Mouse (Mus musculus) neural tube, embryonic 13.5 days (tissue): ENCODE data around the gene Capn7. TPM values are rescaled to one million over a fixed set of nuclear protein-coding genes. Genes with fewer than 3 reads are reported as not detected.

Experiments used
- ATAC-seq: fragments of 200-750 bp; cut with Nextera tagmentation; 2 replicates; pipeline ENCODE4 v1.8.0; 2017; ENCODE audit warnings: low read depth, mild to moderate bottlenecking, moderate TSS enrichment, moderate library complexity
- H3K27ac ChIP-seq: fragments of 300-500 bp; sonication (generic); replicated peaks from 2 replicates; pipeline ENCODE4 v1.5.1; 2015; ENCODE audit warnings: moderate library complexity, mild to moderate bottlenecking, inconsistent platforms
- H3K27me3 ChIP-seq: fragments of 300-500 bp; sonication (generic); 2 replicates; pipeline ENCODE4 v1.6.1; 2015; ENCODE audit warnings: mild to moderate bottlenecking, inconsistent platforms
- H3K36me3 ChIP-seq: fragments of 300-500 bp; sonication (generic); 2 replicates; pipeline ENCODE4 v1.6.1; 2015; ENCODE audit warnings: mild to moderate bottlenecking, inconsistent platforms
- H3K4me1 ChIP-seq: fragments of 300-500 bp; sonication (generic); replicated peaks from 2 replicates; pipeline ENCODE4 v1.6.1; 2015; ENCODE audit warnings: inconsistent platforms
- H3K4me2 ChIP-seq: fragments of 300-500 bp; sonication (generic); 2 replicates; pipeline ENCODE4 v1.6.1; 2015; ENCODE audit warnings: inconsistent platforms, mild to moderate bottlenecking, moderate library complexity
- H3K4me3 ChIP-seq: fragments of 300-500 bp; sonication (generic); 2 replicates; pipeline ENCODE4 v1.5.1; 2015; ENCODE audit warnings: mild to moderate bottlenecking, inconsistent platforms
- H3K9ac ChIP-seq: fragments of 300-500 bp; sonication (generic); 2 replicates; pipeline ENCODE4 v1.6.1; 2015; ENCODE audit warnings: moderate library complexity, mild to moderate bottlenecking, inconsistent platforms
- H3K9me3 ChIP-seq: fragments of 300-500 bp; sonication (generic); 2 replicates; pipeline ENCODE4 v1.6.1; 2016; ENCODE audit warnings: inconsistent platforms
- WGBS: fragments of 180-500 bp; shearing (Covaris S2); methylation state at CpG from one replicate; pipeline ENCODE4 v1.1.7; 2015; 5-methylcytosine and 5-hydroxymethylcytosine counted together
- polyA plus RNA-seq: library from polyadenylated mRNA; unstranded; fragments of >200 nt; fragmentation: Nextera tagmentation; extraction: Ambion mirVana; gene quantifications from 2 replicates; pipeline ENCODE4 v1.2.1, GENCODE M21; 2015

The Capn7 gene
- polyA plus RNA-seq, 1 experiment from 2014 or later: 74.1 TPM

DNA sequence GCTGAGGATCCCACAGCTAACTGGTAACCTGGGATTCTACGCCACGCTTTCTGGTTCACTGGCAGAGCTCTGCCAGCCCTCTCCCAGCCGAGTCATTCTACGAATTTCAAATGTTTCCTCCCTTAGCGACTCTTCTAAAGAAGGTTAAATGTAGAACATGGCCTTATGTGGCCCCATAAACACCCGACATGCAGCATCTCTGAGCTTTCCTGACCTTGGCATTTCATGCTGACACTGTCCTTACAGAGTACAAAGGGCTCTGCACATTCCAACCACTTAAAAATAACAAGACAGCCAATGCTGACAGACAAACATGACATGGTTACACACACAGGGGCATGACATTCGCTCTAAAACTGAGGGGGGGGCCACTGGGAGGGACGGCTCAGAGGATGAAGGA is 72.2 kb downstream of the Capn7 start:
- H3K27me3 ChIP-seq: no peaks in the 10 kb centered on the region
- peaks cover 51% of the 10 kb centered on the region for H3K36me3 ChIP-seq
- 0 out of 2 replicates have a peak overlapping the region, but pooled peaks have one; percentile 18 for H3K27ac ChIP-seq
- H3K4me2 ChIP-seq: no peak overlapping the region
- WGBS: 66% methylated on average over 8 of the region's 8 CpGs
- H3K9ac ChIP-seq: no peak overlapping the region; the same call in 1 of the 2 replicates
- H3K4me3 ChIP-seq: no peak overlapping the region
- no peaks in the 10 kb centered on the region for H3K9me3 ChIP-seq
- peaks cover 46% of the 10 kb centered on the region for H3K4me1 ChIP-seq
- ATAC-seq: no peak

DNA sequence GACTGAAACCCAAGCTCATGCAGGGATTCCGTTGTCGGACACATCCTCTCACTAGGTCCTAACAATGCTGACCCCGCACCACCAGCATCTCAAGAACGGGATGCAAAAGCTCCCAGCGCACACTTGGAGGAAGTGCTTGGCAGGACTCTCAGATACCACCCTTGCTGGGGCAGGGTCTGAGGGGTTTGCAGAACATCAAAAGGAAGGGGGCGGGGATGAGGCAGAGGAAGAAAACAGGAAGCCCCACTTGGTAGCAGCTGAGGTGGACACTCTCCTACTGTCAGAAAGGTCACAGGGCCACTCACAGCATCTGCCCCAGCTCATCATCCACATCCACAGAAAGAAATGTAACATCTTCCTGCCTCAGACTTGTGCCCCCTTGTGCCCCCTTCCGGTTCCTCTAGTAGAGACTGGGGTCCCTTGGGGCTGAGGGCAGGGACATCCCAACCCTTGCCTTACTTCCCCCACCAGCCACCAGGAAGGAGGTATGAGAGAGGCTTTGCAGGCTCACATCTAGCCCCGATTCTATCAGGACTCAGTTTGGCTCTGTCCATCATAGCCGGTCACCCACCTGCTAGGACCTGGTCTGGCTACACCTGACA is 73.8 kb downstream of the Capn7 start:
- no peak for ATAC-seq
- WGBS: 76% methylated on average over 9 of the region's 9 CpGs
- H3K4me1 ChIP-seq: peaks cover 58% of the 10 kb centered on the region
- no peak overlapping the region for H3K4me2 ChIP-seq
- no peaks in the 10 kb centered on the region for H3K27me3 ChIP-seq
- H3K36me3 ChIP-seq: peaks cover 39% of the 10 kb centered on the region
- H3K9me3 ChIP-seq: no peaks in the 10 kb centered on the region
- H3K4me3 ChIP-seq: no peak overlapping the region
- H3K27ac ChIP-seq: no peak overlapping the region
- H3K9ac ChIP-seq: no peak overlapping the region

DNA sequence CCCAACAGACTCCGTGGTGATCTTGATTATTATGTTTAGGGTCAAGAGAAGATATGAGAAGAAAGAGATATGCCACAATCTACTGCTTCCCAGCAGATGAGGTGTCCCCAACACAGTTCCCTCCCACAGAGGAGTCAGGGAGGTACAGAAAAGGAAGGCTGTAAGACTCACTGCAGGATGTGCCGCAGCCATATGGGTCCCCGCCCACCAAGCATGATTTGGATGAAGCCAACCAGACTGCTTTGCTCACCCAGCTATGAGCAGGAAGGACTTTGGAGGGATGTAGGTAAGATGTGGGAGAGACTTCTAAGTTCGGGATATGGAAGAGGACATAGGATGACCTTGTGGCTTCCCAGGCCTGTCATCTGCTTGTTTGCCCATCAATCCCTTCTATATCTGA is 74.3 kb downstream of the Capn7 start:
- Histone ChIP-seq H3K4me2 (no peak overlapping the region), H3K27ac (no peak overlapping the region), H3K4me3 (no peak overlapping the region), H3K36me3 (peaks cover 36% of the 10 kb centered on the region), H3K27me3 (no peaks in the 10 kb centered on the region), H3K9me3 (no peaks in the 10 kb centered on the region), H3K4me1 (peaks cover 62% of the 10 kb centered on the region), H3K9ac (no peak overlapping the region)
- WGBS: 84% methylated on average over 4 of the region's 4 CpGs
- no peak for ATAC-seq

DNA sequence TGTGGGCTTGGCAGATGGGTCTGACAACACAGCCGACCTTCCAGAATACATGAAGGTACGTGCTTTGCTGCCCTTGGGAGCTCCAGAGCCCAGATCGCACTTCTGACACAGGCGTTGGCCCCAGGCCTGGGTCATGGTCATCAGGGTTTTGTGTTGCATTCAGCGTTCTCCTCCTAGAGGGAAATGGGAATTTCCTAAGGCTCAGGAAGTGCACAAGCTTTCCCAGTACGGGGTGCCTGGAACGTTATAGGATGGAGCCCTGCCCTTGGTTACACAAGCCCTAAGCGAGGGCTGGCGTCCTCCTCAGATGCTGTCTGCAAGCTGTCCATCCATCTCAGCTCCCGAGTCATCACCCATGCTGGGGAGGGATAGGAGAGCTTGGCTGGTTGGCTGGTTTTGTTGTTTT is 76.2 kb downstream of the Capn7 start:
- Histone ChIP-seq H3K9ac (no peak overlapping the region), H3K4me3 (no peak overlapping the region), H3K36me3 (peaks cover 25% of the 10 kb centered on the region), H3K9me3 (no peaks in the 10 kb centered on the region), H3K4me2 (no peak overlapping the region), H3K27ac (no peak overlapping the region), H3K4me1 (peaks cover 52% of the 10 kb centered on the region), H3K27me3 (no peaks in the 10 kb centered on the region)
- 81% methylated on average over 10 of the region's 10 CpGs for WGBS
- ATAC-seq: no peak

DNA sequence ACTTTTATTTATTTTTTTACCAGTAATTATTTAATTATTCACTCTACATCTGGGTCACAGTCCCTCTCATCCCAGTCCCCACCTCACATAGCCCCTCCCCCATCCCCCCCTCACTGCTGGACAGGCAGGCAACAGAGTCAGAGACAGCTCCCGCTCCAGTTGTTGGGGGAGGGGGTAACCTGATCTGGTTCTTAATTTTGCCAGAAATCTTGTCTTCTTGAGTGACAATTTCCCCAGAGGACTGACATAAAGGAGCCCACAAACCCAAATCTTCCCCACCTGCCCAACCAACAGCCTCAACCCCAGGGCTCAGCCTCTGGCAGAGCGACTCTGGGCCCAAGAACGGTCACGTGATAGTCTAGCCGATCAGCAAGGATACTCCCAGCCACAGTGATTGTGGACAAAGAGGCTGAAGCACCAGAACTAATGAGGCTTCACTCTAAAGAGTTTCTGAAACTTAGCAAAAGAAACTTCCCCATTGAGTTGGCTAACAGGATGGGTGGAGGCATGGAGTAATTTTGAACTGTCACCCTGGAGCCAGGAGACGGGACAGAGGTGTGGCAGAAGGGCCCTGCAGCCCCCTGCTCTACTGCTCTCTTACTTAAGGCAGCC is 77.1 kb downstream of the Capn7 start:
- 38% methylated on average over 6 of the region's 6 CpGs for WGBS
- no peaks in the 10 kb centered on the region for H3K9me3 ChIP-seq
- H3K4me2 ChIP-seq: no peak overlapping the region
- peaks cover 43% of the 10 kb centered on the region for H3K4me1 ChIP-seq
- ATAC-seq: no peak
- H3K4me3 ChIP-seq: no peak overlapping the region
- no peak overlapping the region for H3K9ac ChIP-seq
- no peaks in the 10 kb centered on the region for H3K27me3 ChIP-seq
- H3K36me3 ChIP-seq: peaks cover 21% of the 10 kb centered on the region
- no peak overlapping the region for H3K27ac ChIP-seq

DNA sequence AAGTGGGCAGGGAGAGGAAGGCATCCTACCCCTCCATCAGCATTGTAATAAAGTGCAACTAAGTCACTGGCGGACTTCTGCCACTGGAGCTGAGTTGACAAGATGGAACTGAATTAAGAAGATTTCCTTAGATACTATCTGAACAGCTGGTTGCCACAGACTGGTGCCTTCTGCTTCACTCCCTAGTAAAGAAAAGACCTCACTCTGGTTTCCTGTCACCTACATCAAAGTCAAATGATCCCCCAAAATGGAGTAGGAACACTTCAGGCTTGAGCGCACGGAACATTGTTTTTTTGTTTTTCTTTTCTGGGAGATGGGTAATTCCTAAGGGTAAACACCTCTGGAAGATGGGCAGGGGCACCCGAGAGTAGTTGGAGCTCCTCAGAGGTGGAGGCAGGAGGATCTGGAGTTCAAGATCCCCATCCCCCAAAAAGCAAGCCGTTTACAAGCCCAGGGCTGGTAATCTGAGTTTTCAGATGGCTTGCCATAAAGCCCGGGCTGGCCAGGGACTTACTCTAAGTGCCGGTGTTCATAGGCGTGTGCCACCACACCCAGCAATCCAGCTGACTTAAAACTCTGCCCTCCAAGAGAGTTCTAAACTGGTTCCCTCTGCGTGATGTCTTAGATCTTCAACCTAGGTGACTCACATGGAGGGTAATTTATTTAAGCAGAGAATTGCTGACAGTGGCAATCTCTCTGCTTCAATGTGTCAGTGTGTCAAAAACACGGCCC is 78.0 kb downstream of the Capn7 start:
- no peak overlapping the region for H3K4me3 ChIP-seq
- no peak overlapping the region for H3K27ac ChIP-seq
- no peaks in the 10 kb centered on the region for H3K27me3 ChIP-seq
- no peak for ATAC-seq
- H3K9me3 ChIP-seq: no peaks in the 10 kb centered on the region
- WGBS: 59% methylated on average over 10 of the region's 10 CpGs
- no peak overlapping the region for H3K9ac ChIP-seq
- peaks cover 21% of the 10 kb centered on the region for H3K36me3 ChIP-seq
- peaks cover 40% of the 10 kb centered on the region for H3K4me1 ChIP-seq
- no peak overlapping the region for H3K4me2 ChIP-seq

DNA sequence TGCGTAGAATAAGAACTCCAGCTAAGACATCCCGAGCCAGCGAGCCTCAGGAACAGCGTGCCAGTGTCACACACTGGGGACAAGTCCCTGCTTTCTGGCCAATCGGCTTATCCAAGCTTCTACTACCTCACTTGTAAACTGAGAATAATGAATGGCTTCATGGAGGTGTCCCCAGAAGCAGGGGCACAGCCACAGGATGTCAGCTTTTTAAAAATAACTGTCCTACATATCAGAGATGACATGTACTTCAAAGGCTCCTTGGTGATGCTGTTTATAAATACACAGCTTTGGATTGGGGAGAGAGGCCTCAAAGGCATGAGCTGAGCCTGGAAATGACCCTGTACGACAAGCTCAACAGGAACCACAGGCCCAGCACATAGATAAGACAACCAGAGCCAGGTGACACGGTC is 78.5 kb downstream of the Capn7 start:
- Histone ChIP-seq H3K4me2 (no peak overlapping the region), H3K4me3 (no peak overlapping the region), H3K27ac (0 out of 2 replicates have a peak overlapping the region, but pooled peaks have one; percentile 13), H3K27me3 (no peaks in the 10 kb centered on the region; the same call in 1 of the 2 replicates), H3K9me3 (no peaks in the 10 kb centered on the region), H3K9ac (no peak overlapping the region), H3K4me1 (peaks cover 42% of the 10 kb centered on the region), H3K36me3 (peaks cover 21% of the 10 kb centered on the region)
- 68% methylated on average over 7 of the region's 7 CpGs for WGBS
- ATAC-seq: no peak

DNA sequence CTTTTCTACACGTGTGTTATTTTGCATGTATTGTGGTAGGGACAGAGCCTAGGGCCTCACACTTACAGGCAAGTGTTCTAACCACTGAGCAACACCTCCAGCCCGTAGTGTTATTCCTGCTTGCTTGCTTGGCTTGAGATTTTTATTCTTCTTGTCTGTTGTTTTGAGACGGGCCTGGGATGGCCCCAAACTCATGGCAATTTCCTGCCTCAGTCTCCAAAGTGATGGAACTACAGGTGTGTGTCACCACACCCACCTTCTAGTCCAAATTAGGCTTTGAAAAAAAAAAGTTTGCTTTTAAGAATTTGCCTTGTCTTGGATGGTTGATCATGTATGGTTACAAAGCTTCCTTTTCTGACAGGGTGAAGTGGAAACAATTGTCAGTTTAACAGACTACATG is 80.0 kb downstream of the Capn7 start:
- Histone ChIP-seq H3K27ac (no peak overlapping the region), H3K36me3 (peaks cover 7% of the 10 kb centered on the region; the same call in 1 of the 2 replicates), H3K4me1 (peaks cover 55% of the 10 kb centered on the region), H3K4me3 (no peak overlapping the region), H3K9me3 (no peaks in the 10 kb centered on the region), H3K9ac (no peak overlapping the region), H3K27me3 (no peaks in the 10 kb centered on the region; the same call in 1 of the 2 replicates), H3K4me2 (no peak overlapping the region)
- WGBS: 81% methylated on average over 3 of the region's 3 CpGs
- ATAC-seq: no peak

DNA sequence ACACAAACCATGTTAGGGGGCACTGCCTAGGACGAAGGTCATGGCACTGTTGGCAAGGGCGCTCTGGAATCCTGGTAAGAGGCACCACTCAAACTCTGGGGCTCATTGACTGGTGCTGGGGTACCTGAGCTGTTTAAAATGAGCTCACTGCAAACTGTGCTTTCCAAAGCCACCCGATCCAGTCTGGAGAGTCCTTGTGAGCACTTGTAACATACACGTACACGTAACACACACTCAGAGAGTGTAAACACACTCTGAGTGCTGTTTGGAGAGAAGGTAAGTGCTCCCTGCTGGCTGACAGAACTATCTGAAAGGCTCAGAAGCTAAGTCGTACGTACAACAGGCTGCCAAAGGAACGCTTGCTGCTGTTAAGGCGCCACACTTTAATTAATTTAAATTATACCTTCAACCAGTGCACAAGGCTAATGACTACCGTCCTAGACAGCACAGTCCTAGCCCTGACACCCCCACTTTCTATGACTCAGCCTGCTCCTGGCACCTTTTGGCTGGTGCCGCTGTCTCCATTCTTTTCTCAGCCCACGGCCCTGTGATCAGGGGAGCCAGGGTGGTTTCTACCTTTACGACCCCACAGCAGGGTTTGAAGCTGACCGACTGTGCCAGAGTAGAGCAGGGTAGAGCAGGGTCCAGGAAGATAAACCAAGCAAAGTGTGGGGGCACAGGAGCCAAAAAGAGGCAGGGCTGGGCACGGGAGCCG is 80.6 kb downstream of the Capn7 start:
- Histone ChIP-seq H3K27me3 (no peaks in the 10 kb centered on the region; the same call in 1 of the 2 replicates), H3K4me1 (peaks cover 60% of the 10 kb centered on the region), H3K4me3 (no peak overlapping the region), H3K4me2 (no peak overlapping the region), H3K36me3 (0 out of 2 replicates have a peak, but pooled peaks cover 5% of the 10 kb centered on the region), H3K9ac (no peak overlapping the region), H3K27ac (no peak overlapping the region), H3K9me3 (no peaks in the 10 kb centered on the region)
- no peak for ATAC-seq
- WGBS: 80% methylated on average over 16 of the region's 16 CpGs

DNA sequence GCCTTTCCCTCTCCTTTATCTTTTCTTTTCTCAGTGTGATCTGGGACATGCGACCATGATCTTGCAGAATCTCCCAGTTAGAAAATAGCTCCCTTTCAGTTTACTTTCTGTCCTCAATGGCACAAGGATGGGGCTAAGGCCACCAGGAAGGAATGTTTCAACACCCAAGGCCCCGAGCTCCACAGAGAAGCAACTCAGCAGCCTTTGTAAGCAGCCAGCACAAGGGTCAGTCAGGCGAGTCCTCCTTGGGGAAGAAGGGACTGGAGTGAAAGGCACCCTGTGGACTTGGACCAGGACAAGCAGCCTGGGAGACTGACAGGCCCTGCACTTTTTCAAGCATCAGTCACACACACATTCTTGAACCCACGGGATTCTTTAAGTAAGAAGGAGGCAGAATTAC is 82.8 kb downstream of the Capn7 start:
- 0 out of 2 replicates have a peak, but pooled peaks cover 10% of the 10 kb centered on the region for H3K36me3 ChIP-seq
- H3K4me3 ChIP-seq: no peak overlapping the region
- WGBS: 39% methylated on average over 4 of the region's 4 CpGs
- no peak overlapping the region for H3K27ac ChIP-seq
- H3K27me3 ChIP-seq: no peaks in the 10 kb centered on the region; the same call in 1 of the 2 replicates
- no peak overlapping the region for H3K4me2 ChIP-seq
- H3K9ac ChIP-seq: no peak overlapping the region
- no peak for ATAC-seq
- H3K9me3 ChIP-seq: no peaks in the 10 kb centered on the region
- H3K4me1 ChIP-seq: peaks cover 59% of the 10 kb centered on the region

DNA sequence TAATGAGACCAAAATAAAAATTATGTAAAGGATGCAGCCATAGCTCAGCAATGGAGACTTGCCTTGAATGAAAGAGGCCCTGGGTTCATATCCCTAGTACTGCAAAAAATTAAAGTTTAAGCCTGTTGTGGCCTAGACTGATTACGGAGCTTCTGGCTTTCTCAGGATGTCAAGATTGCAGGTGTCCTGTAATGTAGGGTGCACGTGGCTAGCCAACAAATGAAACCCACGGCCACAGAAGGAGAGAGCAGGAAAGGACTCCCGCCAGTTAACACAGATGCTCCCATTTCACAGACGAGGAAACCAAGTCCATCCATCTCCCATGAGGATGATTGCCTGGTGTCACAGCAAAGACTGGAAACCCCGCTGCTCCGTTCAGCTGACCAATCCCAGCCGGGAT is 83.7 kb downstream of the Capn7 start:
- no peak overlapping the region for H3K27ac ChIP-seq
- H3K9ac ChIP-seq: no peak overlapping the region
- peaks cover 11% of the 10 kb centered on the region; the same call in 1 of the 2 replicates for H3K36me3 ChIP-seq
- peaks cover 52% of the 10 kb centered on the region for H3K4me1 ChIP-seq
- H3K27me3 ChIP-seq: no peaks in the 10 kb centered on the region; the same call in 1 of the 2 replicates
- no peak overlapping the region for H3K4me2 ChIP-seq
- WGBS: 91% methylated on average over 8 of the region's 8 CpGs
- H3K4me3 ChIP-seq: no peak overlapping the region
- ATAC-seq: no peak
- H3K9me3 ChIP-seq: no peaks in the 10 kb centered on the region

DNA sequence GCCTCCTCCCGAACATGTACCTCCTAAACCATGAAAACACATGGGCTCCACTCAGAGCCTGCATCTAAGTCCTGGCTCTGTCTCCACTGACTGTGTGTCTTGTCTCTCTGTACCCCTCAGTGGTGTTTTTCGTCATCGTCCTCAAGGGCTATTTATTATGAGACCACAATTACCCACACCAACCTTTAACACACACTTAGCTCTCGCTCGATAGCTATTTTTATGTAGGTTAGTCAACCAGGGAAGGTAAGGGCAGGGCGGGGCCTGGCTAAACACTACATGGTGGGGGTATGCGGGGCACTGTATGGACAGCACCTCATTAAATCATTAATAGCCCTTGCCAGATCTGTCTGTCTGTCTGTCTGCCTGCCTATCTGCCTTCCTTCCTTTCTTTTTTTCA is 84.1 kb downstream of the Capn7 start:
- 79% methylated on average over 7 of the region's 7 CpGs for WGBS
- H3K4me1 ChIP-seq: peaks cover 47% of the 10 kb centered on the region
- H3K27ac ChIP-seq: peak overlapping the region; percentile 28; the same call in 1 of the 2 replicates
- H3K9ac ChIP-seq: no peak overlapping the region
- peaks cover 2% of the 10 kb centered on the region for H3K9me3 ChIP-seq
- peaks cover 15% of the 10 kb centered on the region; the same call in 1 of the 2 replicates for H3K36me3 ChIP-seq
- no peak overlapping the region for H3K4me3 ChIP-seq
- H3K27me3 ChIP-seq: no peaks in the 10 kb centered on the region; the same call in 1 of the 2 replicates
- no peak for ATAC-seq
- no peak overlapping the region for H3K4me2 ChIP-seq
